Mouse (Mus musculus): ENCODE data around the gene Vgf.
A peak's percentile ranks its signal among the peaks of the same experiment; 100 is the strongest.

Vgf gene

DNA sequence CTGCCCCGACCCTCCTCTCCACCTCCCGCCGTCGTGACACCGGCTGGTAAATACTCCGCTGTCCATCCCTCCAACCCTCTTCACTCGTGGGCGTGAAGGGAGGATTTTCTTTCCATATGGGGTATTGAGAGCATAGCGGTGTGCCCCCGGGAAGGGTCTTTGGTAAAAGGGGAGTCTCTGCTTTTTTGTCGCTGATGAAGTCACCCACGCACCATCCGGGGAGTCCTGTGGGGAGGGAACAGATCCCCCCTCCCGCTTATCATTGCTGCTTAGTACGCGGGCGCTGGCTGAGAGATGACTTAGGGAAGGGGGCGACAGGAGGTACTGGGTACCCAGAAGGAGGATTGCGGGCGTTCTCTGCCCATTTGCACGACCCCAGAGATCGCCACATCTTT is 4.2 kb downstream of the Vgf start:
- DNase-seq (ENCODE audit: low spot score): no peak

DNA sequence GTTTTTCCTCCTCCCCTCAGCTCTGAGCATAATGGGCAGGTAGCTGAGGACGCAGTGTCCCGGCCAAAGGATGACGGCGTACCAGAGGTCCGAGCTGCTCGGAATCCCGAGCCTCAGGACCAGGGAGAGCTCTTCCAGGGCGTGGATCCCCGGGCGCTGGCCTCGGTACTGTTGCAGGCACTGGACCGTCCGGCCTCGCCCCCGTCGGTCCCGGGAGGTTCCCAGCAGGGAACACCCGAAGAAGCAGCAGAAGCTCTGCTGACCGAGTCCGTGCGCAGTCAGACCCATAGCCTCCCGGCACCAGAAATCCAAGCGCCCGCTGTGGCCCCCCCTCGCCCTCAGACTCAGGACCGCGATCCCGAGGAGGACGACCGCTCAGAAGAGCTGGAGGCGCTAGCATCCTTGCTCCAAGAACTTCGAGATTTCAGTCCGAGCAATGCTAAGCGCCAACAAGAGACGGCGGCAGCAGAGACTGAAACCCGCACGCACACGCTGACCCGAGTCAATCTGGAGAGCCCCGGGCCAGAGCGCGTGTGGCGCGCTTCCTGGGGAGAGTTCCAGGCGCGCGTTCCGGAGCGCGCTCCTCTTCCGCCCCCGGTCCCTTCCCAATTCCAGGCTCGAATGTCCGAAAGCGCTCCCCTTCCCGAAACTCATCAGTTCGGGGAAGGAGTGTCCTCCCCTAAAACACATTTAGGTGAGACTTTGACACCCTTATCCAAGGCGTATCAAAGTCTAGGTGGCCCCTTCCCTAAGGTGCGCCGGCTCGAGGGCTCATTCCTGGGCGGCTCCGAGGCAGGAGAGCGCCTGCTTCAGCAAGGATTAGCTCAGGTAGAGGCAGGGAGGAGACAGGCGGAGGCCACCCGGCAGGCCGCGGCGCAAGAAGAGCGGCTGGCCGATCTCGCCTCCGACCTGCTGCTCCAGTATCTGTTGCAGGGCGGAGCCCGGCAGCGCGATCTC is 5.2 kb downstream of the Vgf start:
- peak; percentile 35 for DNase-seq (ENCODE audit: low spot score)

GRCm38 (mm10) chr5:137032033-137032421 is 5.8 kb downstream of the Vgf start:
- DNase-seq (ENCODE audit: low spot score): no peak

DNA sequence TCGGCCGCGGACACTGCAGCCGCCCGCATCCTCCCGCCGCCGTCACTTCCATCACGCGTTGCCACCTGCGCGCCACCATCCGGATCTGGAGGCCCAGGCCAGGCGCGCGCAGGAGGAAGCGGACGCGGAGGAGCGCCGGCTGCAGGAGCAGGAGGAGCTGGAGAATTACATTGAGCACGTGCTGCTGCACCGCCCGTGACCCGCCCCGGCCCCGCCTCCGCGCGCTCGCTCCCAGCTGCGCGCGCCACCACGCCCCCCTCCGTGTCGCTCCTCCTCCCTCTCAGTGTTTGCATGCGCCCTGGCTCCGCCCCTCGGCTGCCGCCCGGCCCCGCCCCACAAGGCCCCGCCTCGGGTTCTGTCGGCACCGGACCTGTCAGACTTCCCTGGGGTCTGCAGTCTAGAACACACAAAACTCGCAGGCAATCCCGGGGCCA is 6.5 kb downstream of the Vgf start:
- peak; percentile 84 for DNase-seq (ENCODE audit: low spot score)

- DNase-seq (ENCODE audit: low spot score): no peak
These were observed 10.0 kb downstream of the Vgf start for GRCm38 (mm10) chr5:137036211-137036610.

- DNase-seq (ENCODE audit: low spot score): no peak
These were observed 13.3 kb downstream of the Vgf start for GRCm38 (mm10) chr5:137039453-137039852.

GRCm38 (mm10) chr5:137041442-137041841 is 15.2 kb downstream of the Vgf start:
- no peak for DNase-seq (ENCODE audit: low spot score)

DNA sequence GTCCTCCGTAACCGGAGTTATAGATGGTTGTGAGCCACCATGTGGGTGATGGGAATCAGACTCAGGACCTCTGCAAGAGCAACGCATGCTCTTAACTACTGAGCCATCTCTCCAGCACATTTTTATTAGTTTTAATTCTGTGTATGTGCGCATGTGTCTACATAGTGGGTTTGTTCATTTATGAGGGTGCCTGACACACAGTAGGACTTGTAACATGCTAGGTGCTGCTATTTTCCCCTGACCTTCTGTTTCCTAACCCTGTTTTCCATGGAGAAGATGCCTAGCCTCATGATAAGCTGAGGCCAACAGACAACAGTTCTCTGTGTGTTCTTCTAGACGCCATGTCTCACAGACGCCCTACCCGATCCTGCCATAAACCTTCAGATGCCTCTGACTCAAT is 17.8 kb downstream of the Vgf start:
- no peak for DNase-seq (ENCODE audit: low spot score)

- peak; percentile 95 for DNase-seq (ENCODE audit: low spot score)
These were observed 19.5 kb downstream of the Vgf start, which contains the start of gene Ap1s1 for GRCm38 (mm10) chr5:137045402-137046323. TSS of gene Ap1s1 (minus strand) at chr5:137046135.

- DNase-seq (ENCODE audit: low spot score): no peak
These were observed 20.1 kb downstream of the Vgf start for GRCm38 (mm10) chr5:137046324-137046718.

GRCm38 (mm10) chr5:137046991-137047390 is 20.8 kb downstream of the Vgf start:
- no peak for DNase-seq (ENCODE audit: low spot score)

- no peak for DNase-seq (ENCODE audit: low spot score)
These were observed 24.9 kb downstream of the Vgf start for GRCm38 (mm10) chr5:137051125-137051524.

- DNase-seq (ENCODE audit: low spot score): no peak
These were observed 25.8 kb downstream of the Vgf start for GRCm38 (mm10) chr5:137051914-137052505.

DNA sequence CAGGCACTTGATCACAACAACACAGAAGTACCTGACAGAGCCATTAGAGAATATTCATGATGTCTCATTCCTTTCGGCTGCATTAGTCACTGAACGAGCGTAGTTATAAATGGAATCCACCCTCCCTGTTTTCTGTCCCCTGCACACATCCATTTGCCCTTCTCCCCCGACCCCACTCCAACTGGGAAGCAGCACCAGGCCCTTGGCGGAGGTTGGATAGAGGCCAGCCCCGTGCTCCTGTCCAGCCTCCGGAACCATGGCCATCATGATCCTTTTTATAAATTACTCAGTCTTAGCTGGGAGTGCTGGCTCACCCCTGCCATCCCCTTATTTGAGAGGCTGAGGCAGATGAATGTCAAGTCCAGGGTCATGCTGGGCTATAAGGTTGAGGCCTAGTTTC is 28.1 kb downstream of the Vgf start:
- no peak for DNase-seq (ENCODE audit: low spot score)

- no peak for DNase-seq (ENCODE audit: low spot score)
These were observed 28.7 kb downstream of the Vgf start for GRCm38 (mm10) chr5:137054873-137055272.

- DNase-seq (ENCODE audit: low spot score): no peak
These were observed 35.8 kb downstream of the Vgf start for GRCm38 (mm10) chr5:137061809-137062481.

- no peak for DNase-seq (ENCODE audit: low spot score)
These were observed 36.4 kb downstream of the Vgf start for GRCm38 (mm10) chr5:137062601-137063000.

DNA sequence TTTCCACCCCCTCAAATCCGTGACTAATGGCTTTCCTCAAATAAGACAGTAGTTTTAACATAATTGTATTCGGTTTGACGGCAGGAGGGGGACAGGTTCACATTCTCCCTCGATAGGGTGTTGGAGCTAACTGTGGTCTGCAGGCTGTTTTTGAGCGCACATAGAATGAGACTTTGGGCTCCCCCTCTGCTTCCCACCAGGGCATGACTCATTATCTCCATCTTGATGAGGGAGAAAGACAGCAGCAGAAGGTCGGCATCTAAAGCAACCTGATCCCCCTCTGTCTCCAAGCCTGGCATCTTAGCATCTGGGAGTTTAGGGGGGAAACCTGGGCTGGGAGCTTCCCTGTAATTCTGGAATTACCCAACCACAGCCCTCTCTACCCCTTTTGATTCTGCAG is 39.3 kb downstream of the Vgf start:
- no peak for DNase-seq (ENCODE audit: low spot score)

- DNase-seq (ENCODE audit: low spot score): no peak
These were observed 39.7 kb downstream of the Vgf start for GRCm38 (mm10) chr5:137065923-137066322.

DNA sequence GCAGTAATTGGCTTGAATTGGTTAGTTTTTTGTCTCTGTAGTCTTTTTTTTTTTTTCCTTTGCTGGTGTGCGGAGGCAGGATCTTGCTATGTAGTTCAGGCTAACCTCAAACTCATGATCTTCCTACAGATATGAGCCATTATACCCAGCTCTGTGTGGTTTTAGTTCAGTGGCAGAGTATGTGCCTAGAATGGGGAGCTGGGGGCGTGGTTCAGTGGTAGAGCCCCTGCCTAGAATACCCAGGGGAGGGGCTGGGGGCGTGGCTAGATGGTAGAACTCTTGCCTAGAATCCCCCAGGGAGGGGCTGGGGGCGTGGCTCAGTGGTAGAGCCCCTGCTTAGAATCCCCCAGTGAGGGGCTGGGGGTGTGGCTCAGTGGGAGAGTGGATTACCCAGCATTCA is 42.5 kb downstream of the Vgf start:
- DNase-seq (ENCODE audit: low spot score): no peak

- no peak for DNase-seq (ENCODE audit: low spot score)
These were observed 44.9 kb downstream of the Vgf start for GRCm38 (mm10) chr5:137070881-137071605.
